8 mouse cellular contexts compared by ENCODE assay signal in genomic region chrX:140510696-140511429, GRCm38 (mm10). TPM values are rescaled to one million over a fixed set of nuclear protein-coding genes. Genes with fewer than 3 reads are reported as not detected.
DNase-seq lines count a peak whose midpoint lies in the region; ATAC-seq lines count a peak whose summit lies in the region.

No protein-coding gene starts in this region.

- H3K4me1 ChIP-seq in embryonic facial prominence, embryonic 10.5 days = peaks cover 26% of the 10 kb centered on the region
- H3K4me1 ChIP-seq in limb, embryonic 10.5 days = peaks cover 9% of the 10 kb centered on the region

- no peaks in the 10 kb centered on the region for H3K9me3 ChIP-seq in embryonic facial prominence, embryonic 10.5 days
- H3K9me3 ChIP-seq in limb, embryonic 10.5 days (replicated peaks) = no peaks in the 10 kb centered on the region

- H3K27ac ChIP-seq in embryonic facial prominence, embryonic 10.5 days (replicated peaks) = peak overlapping the region; percentile 63; the same call in 1 of the 2 replicates
- H3K27ac ChIP-seq in limb, embryonic 10.5 days = peak overlapping the region; percentile 63

- peak overlapping the region; percentile 32; the same call in 1 of the 2 replicates for H3K4me3 ChIP-seq in embryonic facial prominence, embryonic 10.5 days
- H3K4me3 ChIP-seq in limb, embryonic 10.5 days = peak overlapping the region; percentile 21; the same call in 1 of the 2 replicates

- no peaks in the 10 kb centered on the region for H3K36me3 ChIP-seq in embryonic facial prominence, embryonic 10.5 days (replicated peaks)
- H3K36me3 ChIP-seq in limb, embryonic 10.5 days = no peaks in the 10 kb centered on the region

- H3K27me3 ChIP-seq in embryonic facial prominence, embryonic 10.5 days (replicated peaks; ENCODE audit: low read depth, poor library complexity, severe bottlenecking) = peaks cover 94% of the 10 kb centered on the region
- peaks cover 90% of the 10 kb centered on the region for H3K27me3 ChIP-seq in limb, embryonic 10.5 days (ENCODE audit: low read depth, poor library complexity, severe bottlenecking)

- peak; percentile 82 to 88 for DNase-seq in adrenal gland, postnatal 36 days
- peak; percentile 39 for DNase-seq in embryonic facial prominence, embryonic 10.5 days (ENCODE audit: low spot score)
- DNase-seq in heart, adult 18-20 months = peak; percentile 82 to 92
- DNase-seq in kidney, adult 11 months = peak; percentile 90
- DNase-seq in limb, embryonic 10.5 days (ENCODE audit: low spot score) = peak; percentile 48
- peak; percentile 10 for DNase-seq in right cerebral cortex, postnatal 4 days
- no peak for DNase-seq in T-cell, adult 2 months (ENCODE audit: low spot score)

- ATAC-seq in megakaryocyte-erythroid progenitor cell, adult 5-6 weeks (replicated peaks; ENCODE audit: low FRiP score, low TSS enrichment, poor library complexity, severe bottlenecking) = peak; percentile 61

- WGBS in embryonic facial prominence, embryonic 10.5 days = 34% methylated on average over 24 of the region's 24 CpGs
- WGBS in limb, embryonic 10.5 days = 30% methylated on average over 24 of the region's 24 CpGs

RNA-seq across cellular contexts. Expression of gene Prps1, which starts 54.5 kb away (rescaled TPM):
- 10 to 100 TPM; 20.7 to 25.6 TPM for total RNA-seq in adrenal gland, postnatal 36 days (2021)
- 89.6 TPM in 2 replicates for polyA plus RNA-seq in embryonic facial prominence, embryonic 10.5 days (2016; fragmentation: Nextera tagmentation; extraction: Ambion mirVana)
- 10 to 100 TPM; 27.6 to 28.7 TPM for total RNA-seq in heart, adult 18-20 months (2021)
- polyA plus RNA-seq in limb, embryonic 10.5 days (2016; fragmentation: Nextera tagmentation; extraction: Ambion mirVana) = 95.7 and 111 TPM in 2 replicates
- total RNA-seq in megakaryocyte-erythroid progenitor cell, adult 5-6 weeks (2014; fragmentation: Nextera tagmentation) = 86.5 and 96.9 TPM in 2 replicates
- total RNA-seq in megakaryocyte-erythroid progenitor cell, adult 5-6 weeks (2017) = 98.2 and 101 TPM in 2 replicates
